Comparison of ENCODE assay signal across 12 mouse cellular contexts in genomic region chr12:9575158-9576042, GRCm38 (mm10). TPM values are rescaled to one million over a fixed set of nuclear protein-coding genes. Genes with fewer than 3 reads are reported as not detected.
DNase-seq lines count a peak whose midpoint lies in the region; ATAC-seq lines count a peak whose summit lies in the region.
"Had no signal": no experiment of that assay in that cellular context is flagged by ENCODE, and none has a peak within 500 bp of the region (broad histone marks: within the 10 kb centered on the region; RNA-seq: fewer than 3 reads in every experiment).

No protein-coding gene starts in this region.

- H3K27me3 ChIP-seq in limb, embryonic 12.5 days: peaks cover 98% of the 10 kb centered on the region

- peaks cover 4% of the 10 kb centered on the region; the same call in 1 of the 2 replicates for H3K36me3 ChIP-seq in limb, embryonic 12.5 days

- H3K9me3 ChIP-seq in limb, embryonic 12.5 days: no peaks in the 10 kb centered on the region

- H3K9ac ChIP-seq in limb, embryonic 12.5 days (replicated peaks): peak overlapping the region; percentile 85

- peak; percentile 72 for DNase-seq in heart, adult 11 months
- DNase-seq in heart, postnatal 25 days (ENCODE audit: low spot score): no peak
- peak; percentile 13 for DNase-seq in right cerebral cortex, postnatal 25 days
- DNase-seq in right cerebral cortex, adult 18-20 months: no peak
- no peak for DNase-seq in layer of hippocampus, adult 11-12 months (ENCODE audit: low spot score)
- no peak for DNase-seq in layer of hippocampus, postnatal 36 days
- DNase-seq in frontal cortex, postnatal 36 days (ENCODE audit: low spot score in 2 of 2): no peak
- DNase-seq: cerebellum, postnatal 36 days; thymus, postnatal 25 days had no signal

- ATAC-seq in limb, embryonic 12.5 days (ENCODE audit: insufficient number of reproducible peaks, insufficient read depth, low FRiP score, low TSS enrichment, low read depth): no peak
- ATAC-seq: activated CD4-positive, CD25-positive, alpha-beta regulatory T cell, adult 4 months had no signal

- peak overlapping the region; percentile 84 for H3K27ac ChIP-seq in limb, embryonic 12.5 days

- peak overlapping the region; percentile 61 for H3K4me3 ChIP-seq in limb, embryonic 12.5 days (replicated peaks)

- intact Hi-C loops in heart, postnatal 25 days (cut with DNase I): loop anchor here (10.0 kb wide), 1 partner anchor 321 kb away; no protein-coding TSS in a partner anchor

- 2% methylated on average over 21 of the region's 21 CpGs for WGBS in limb, embryonic 12.5 days

- peak overlapping the region; percentile 76 for H3K4me2 ChIP-seq in limb, embryonic 12.5 days

- peaks cover 59% of the 10 kb centered on the region for H3K4me1 ChIP-seq in limb, embryonic 12.5 days (replicated peaks)

RNA-seq across cellular contexts. Expression of gene Osr1, which starts 5.5 kb away (rescaled TPM):
- total RNA-seq in heart, postnatal 25 days (2021): 1 to 10 TPM; 3.0 to 5.6 TPM
- 47.8 and 66.8 TPM in 2 replicates for polyA plus RNA-seq in limb, embryonic 12.5 days (2016; fragmentation: Nextera tagmentation; extraction: Ambion mirVana)
- total RNA-seq in layer of hippocampus, postnatal 36 days (2021): 1 to 10 TPM; 3.1 to 4.1 TPM
- total RNA-seq: hematopoietic stem cell, adult 5-6 weeks had no signal
- polyA plus RNA-seq: activated CD4-positive, CD25-positive, alpha-beta regulatory T cell, adult 4 months had no signal

Comparison
In these comparisons a context has a peak if more than half of its experiments do, and no peak if none do; other contexts are left out.
1. DNase-seq: peak in heart, adult 11 months (single experiment) and right cerebral cortex, postnatal 25 days (single experiment); none in heart, postnatal 25 days (single experiment), right cerebral cortex, adult 18-20 months (single experiment), layer of hippocampus, adult 11-12 months (single experiment), layer of hippocampus, postnatal 36 days (0 of 2) and frontal cortex, postnatal 36 days (0 of 2).